Mouse (Mus musculus): Measurements from ENCODE around the gene Ptgis. TPM values are rescaled to one million over a fixed set of nuclear protein-coding genes. Genes with fewer than 3 reads are reported as not detected.
A peak's percentile ranks its signal among the peaks of the same experiment; 100 is the strongest.

Ptgis gene
- polyA plus RNA-seq, 1 experiment from 2014 or later, result 21.6 TPM

- no peak for ATAC-seq (replicated peaks; ENCODE audit: insufficient number of reproducible peaks, low FRiP score, low TSS enrichment)
- no peak overlapping the region for H3K9ac ChIP-seq (ENCODE audit: low read depth, low read length)
- WGBS (ENCODE audit: insufficient replicate concordance), result 62% methylated on average over 10 of the region's 10 CpGs
- H3K4me1 ChIP-seq (ENCODE audit: control insufficient read depth, insufficient read depth, low read length), result no peaks in the 10 kb centered on the region
- H3K27me3 ChIP-seq (ENCODE audit: control insufficient read depth, insufficient read depth, low read length), result no peaks in the 10 kb centered on the region
- no peaks in the 10 kb centered on the region for H3K36me3 ChIP-seq (ENCODE audit: control insufficient read depth, insufficient read depth, low read length)
- no peaks in the 10 kb centered on the region for H3K9me3 ChIP-seq (replicated peaks; ENCODE audit: control insufficient read depth, low read length)
- H3K27ac ChIP-seq (ENCODE audit: low read depth, low read length), result no peak overlapping the region
- H3K4me2 ChIP-seq, result no peak overlapping the region
- no peak overlapping the region for H3K4me3 ChIP-seq (ENCODE audit: low read depth, low read length)
These were observed 34.5 kb upstream of the Ptgis start for GRCm38 (mm10) chr2:167274713-167275465.

- no peak for ATAC-seq (replicated peaks; ENCODE audit: insufficient number of reproducible peaks, low FRiP score, low TSS enrichment)
- Histone ChIP-seq H3K27me3 (ENCODE audit: control insufficient read depth, insufficient read depth, low read length) (no peaks in the 10 kb centered on the region), H3K36me3 (ENCODE audit: control insufficient read depth, insufficient read depth, low read length) (no peaks in the 10 kb centered on the region), H3K9ac (ENCODE audit: low read depth, low read length) (no peak overlapping the region), H3K4me2 (no peak overlapping the region), H3K4me3 (ENCODE audit: low read depth, low read length) (no peak overlapping the region), H3K27ac (ENCODE audit: low read depth, low read length) (no peak overlapping the region), H3K4me1 (ENCODE audit: control insufficient read depth, insufficient read depth, low read length) (no peaks in the 10 kb centered on the region), H3K9me3 (replicated peaks; ENCODE audit: control insufficient read depth, low read length) (no peaks in the 10 kb centered on the region)
- 64% methylated on average over 13 of the region's 13 CpGs for WGBS (ENCODE audit: insufficient replicate concordance)
These were observed 32.9 kb upstream of the Ptgis start for GRCm38 (mm10) chr2:167273206-167273740.

GRCm38 (mm10) chr2:167272706-167273105 is 32.3 kb upstream of the Ptgis start:
- Histone ChIP-seq H3K9me3 (replicated peaks; ENCODE audit: control insufficient read depth, low read length) (no peaks in the 10 kb centered on the region), H3K36me3 (ENCODE audit: control insufficient read depth, insufficient read depth, low read length) (no peaks in the 10 kb centered on the region), H3K27ac (ENCODE audit: low read depth, low read length) (no peak overlapping the region), H3K4me1 (ENCODE audit: control insufficient read depth, insufficient read depth, low read length) (peaks cover 3% of the 10 kb centered on the region; the same call in 1 of the 2 replicates), H3K9ac (ENCODE audit: low read depth, low read length) (no peak overlapping the region), H3K4me2 (no peak overlapping the region), H3K4me3 (ENCODE audit: low read depth, low read length) (no peak overlapping the region), H3K27me3 (ENCODE audit: control insufficient read depth, insufficient read depth, low read length) (no peaks in the 10 kb centered on the region)
- ATAC-seq (replicated peaks; ENCODE audit: insufficient number of reproducible peaks, low FRiP score, low TSS enrichment), result no peak
- 79% methylated on average over 3 of the region's 3 CpGs for WGBS (ENCODE audit: insufficient replicate concordance)

GRCm38 (mm10) chr2:167271121-167271521 is 30.7 kb upstream of the Ptgis start:
- Histone ChIP-seq H3K27me3 (ENCODE audit: control insufficient read depth, insufficient read depth, low read length) (no peaks in the 10 kb centered on the region), H3K4me3 (ENCODE audit: low read depth, low read length) (no peak overlapping the region), H3K4me1 (ENCODE audit: control insufficient read depth, insufficient read depth, low read length) (peaks cover 6% of the 10 kb centered on the region; the same call in 1 of the 2 replicates), H3K36me3 (ENCODE audit: control insufficient read depth, insufficient read depth, low read length) (no peaks in the 10 kb centered on the region), H3K4me2 (no peak overlapping the region), H3K9ac (ENCODE audit: low read depth, low read length) (no peak overlapping the region), H3K27ac (ENCODE audit: low read depth, low read length) (no peak overlapping the region), H3K9me3 (replicated peaks; ENCODE audit: control insufficient read depth, low read length) (no peaks in the 10 kb centered on the region)
- 67% methylated on average over 9 of the region's 9 CpGs for WGBS (ENCODE audit: insufficient replicate concordance)
- no peak for ATAC-seq (replicated peaks; ENCODE audit: insufficient number of reproducible peaks, low FRiP score, low TSS enrichment)

- 78% methylated on average over 3 of the region's 3 CpGs for WGBS (ENCODE audit: insufficient replicate concordance)
- Histone ChIP-seq H3K36me3 (ENCODE audit: control insufficient read depth, insufficient read depth, low read length) (no peaks in the 10 kb centered on the region), H3K9me3 (replicated peaks; ENCODE audit: control insufficient read depth, low read length) (no peaks in the 10 kb centered on the region), H3K4me1 (ENCODE audit: control insufficient read depth, insufficient read depth, low read length) (peaks cover 6% of the 10 kb centered on the region; the same call in 1 of the 2 replicates), H3K4me2 (no peak overlapping the region), H3K9ac (ENCODE audit: low read depth, low read length) (no peak overlapping the region), H3K27me3 (ENCODE audit: control insufficient read depth, insufficient read depth, low read length) (no peaks in the 10 kb centered on the region), H3K27ac (ENCODE audit: low read depth, low read length) (no peak overlapping the region), H3K4me3 (ENCODE audit: low read depth, low read length) (no peak overlapping the region)
- ATAC-seq (replicated peaks; ENCODE audit: insufficient number of reproducible peaks, low FRiP score, low TSS enrichment), result no peak
These were observed 30.1 kb upstream of the Ptgis start for GRCm38 (mm10) chr2:167270496-167270895.

GRCm38 (mm10) chr2:167268721-167269120 is 28.3 kb upstream of the Ptgis start:
- Histone ChIP-seq H3K9me3 (replicated peaks; ENCODE audit: control insufficient read depth, low read length) (no peaks in the 10 kb centered on the region), H3K9ac (ENCODE audit: low read depth, low read length) (no peak overlapping the region), H3K4me1 (ENCODE audit: control insufficient read depth, insufficient read depth, low read length) (peaks cover 9% of the 10 kb centered on the region; the same call in 1 of the 2 replicates), H3K27ac (ENCODE audit: low read depth, low read length) (no peak overlapping the region), H3K36me3 (ENCODE audit: control insufficient read depth, insufficient read depth, low read length) (no peaks in the 10 kb centered on the region), H3K4me2 (no peak overlapping the region), H3K27me3 (ENCODE audit: control insufficient read depth, insufficient read depth, low read length) (no peaks in the 10 kb centered on the region), H3K4me3 (ENCODE audit: low read depth, low read length) (no peak overlapping the region)
- 84% methylated on average over 1 of the region's 1 CpGs for WGBS (ENCODE audit: insufficient replicate concordance)
- ATAC-seq (replicated peaks; ENCODE audit: insufficient number of reproducible peaks, low FRiP score, low TSS enrichment), result no peak

- ATAC-seq (replicated peaks; ENCODE audit: insufficient number of reproducible peaks, low FRiP score, low TSS enrichment), result no peak
- no peak overlapping the region for H3K4me2 ChIP-seq
- no peak overlapping the region for H3K4me3 ChIP-seq (ENCODE audit: low read depth, low read length)
- H3K9me3 ChIP-seq (replicated peaks; ENCODE audit: control insufficient read depth, low read length), result no peaks in the 10 kb centered on the region
- 83% methylated on average over 8 of the region's 8 CpGs for WGBS (ENCODE audit: insufficient replicate concordance)
- H3K9ac ChIP-seq (ENCODE audit: low read depth, low read length), result no peak overlapping the region
- no peaks in the 10 kb centered on the region for H3K27me3 ChIP-seq (ENCODE audit: control insufficient read depth, insufficient read depth, low read length)
- H3K36me3 ChIP-seq (ENCODE audit: control insufficient read depth, insufficient read depth, low read length), result no peaks in the 10 kb centered on the region
- H3K4me1 ChIP-seq (ENCODE audit: control insufficient read depth, insufficient read depth, low read length), result peaks cover 9% of the 10 kb centered on the region; the same call in 1 of the 2 replicates
- H3K27ac ChIP-seq (ENCODE audit: low read depth, low read length), result no peak overlapping the region
These were observed 27.9 kb upstream of the Ptgis start for GRCm38 (mm10) chr2:167268411-167268690.

GRCm38 (mm10) chr2:167267531-167268410 is 27.4 kb upstream of the Ptgis start:
- WGBS (ENCODE audit: insufficient replicate concordance), result 59% methylated on average over 14 of the region's 14 CpGs
- Histone ChIP-seq H3K4me1 (ENCODE audit: control insufficient read depth, insufficient read depth, low read length) (peaks cover 9% of the 10 kb centered on the region; the same call in 1 of the 2 replicates), H3K27ac (ENCODE audit: low read depth, low read length) (0 out of 2 replicates have a peak overlapping the region, but pooled peaks have one; percentile 35), H3K36me3 (ENCODE audit: control insufficient read depth, insufficient read depth, low read length) (no peaks in the 10 kb centered on the region), H3K27me3 (ENCODE audit: control insufficient read depth, insufficient read depth, low read length) (no peaks in the 10 kb centered on the region), H3K9ac (ENCODE audit: low read depth, low read length) (no peak overlapping the region), H3K4me2 (no peak overlapping the region), H3K4me3 (ENCODE audit: low read depth, low read length) (no peak overlapping the region), H3K9me3 (replicated peaks; ENCODE audit: control insufficient read depth, low read length) (no peaks in the 10 kb centered on the region)
- no peak for ATAC-seq (replicated peaks; ENCODE audit: insufficient number of reproducible peaks, low FRiP score, low TSS enrichment)

Measured in heart, embryonic 11.5 days (tissue).